Mouse (Mus musculus): Measurements from ENCODE around the gene Psmd12. TPM values are rescaled to one million over a fixed set of nuclear protein-coding genes. Genes with fewer than 3 reads are reported as not detected.
"Not testable (repeated sequence)": the region's sequence is repeated elsewhere in the genome, so short reads cannot be mapped to it uniquely, and the experiment has no call there.

Gene Psmd12
- polyA plus RNA-seq, 2 experiments, result 45.6 to 103 TPM

DNA sequence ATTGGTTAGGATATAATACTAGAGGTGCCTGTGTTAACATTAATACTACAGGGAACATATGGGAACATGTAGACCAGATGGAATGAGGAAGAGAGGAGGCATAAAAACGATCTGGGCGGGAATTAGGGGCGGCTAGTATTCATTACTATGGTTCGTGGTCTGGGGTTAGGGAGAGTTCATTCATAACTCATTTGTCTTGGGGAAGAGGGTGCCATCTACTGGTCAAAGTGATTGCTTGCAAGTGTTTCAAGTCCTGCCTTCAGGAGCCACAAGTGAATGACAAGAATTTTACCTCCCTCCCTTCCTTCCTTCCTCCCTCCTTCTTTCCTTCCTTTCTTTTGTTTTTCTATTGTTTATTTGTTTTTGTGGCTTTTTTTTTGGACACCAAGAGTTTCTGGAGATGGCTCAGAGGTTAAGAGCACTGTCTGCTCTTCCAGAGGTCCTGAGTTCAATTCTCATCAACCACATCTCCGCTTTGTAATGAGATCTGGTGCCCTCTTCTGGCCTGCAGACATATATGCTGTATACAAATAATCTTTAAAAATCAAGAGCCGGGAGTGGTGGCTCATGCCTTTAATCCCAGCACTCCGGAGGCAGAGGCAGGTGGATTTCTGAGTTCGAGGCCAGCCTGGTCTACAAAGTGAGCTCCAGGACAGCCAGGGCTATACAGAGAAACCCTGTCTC, 6.0 kb upstream of the Psmd12 start:
- H3K9me3 ChIP-seq (ENCODE audit: control insufficient read depth, low read length), result no peaks in the 10 kb centered on the region
- H3K27ac ChIP-seq, result no peak overlapping the region
- H3K4me2 ChIP-seq (ENCODE audit: low read depth), result no peak overlapping the region
- H3K9ac ChIP-seq (replicated peaks), result no peak overlapping the region
- no peaks in the 10 kb centered on the region for H3K36me3 ChIP-seq (replicated peaks; ENCODE audit: control insufficient read depth, insufficient read depth, low read depth)
- WGBS (ENCODE audit: insufficient replicate concordance), result 11% methylated on average over 8 of the region's 8 CpGs
- DNase-seq (ENCODE audit: low read depth in 3 of 3, low spot score in 3 of 3), result peak; percentile 80 to 87 (median 83)
- no peaks in the 10 kb centered on the region for H3K27me3 ChIP-seq (ENCODE audit: control insufficient read depth, insufficient read depth, low read length)
- no peak overlapping the region for H3K4me3 ChIP-seq (ENCODE audit: insufficient read depth in 1 of 2, low read depth in 2 of 2, low read length in 2 of 2)
- no peak for ATAC-seq (ENCODE audit: insufficient read depth)
- TF ChIP-seq CTCF (IDR thresholded peaks at IDR 0.05; ENCODE audit: low read depth) (peak; percentile 89), EP300 (IDR thresholded peaks at IDR 0.05; ENCODE audit: low read depth) (no peak)
- peaks cover 4 to 10% of the 10 kb centered on the region in 2 experiments for H3K4me1 ChIP-seq (replicated peaks; ENCODE audit: control insufficient read depth in 2 of 2, insufficient read depth in 2 of 2, low read length in 1 of 2)

DNA sequence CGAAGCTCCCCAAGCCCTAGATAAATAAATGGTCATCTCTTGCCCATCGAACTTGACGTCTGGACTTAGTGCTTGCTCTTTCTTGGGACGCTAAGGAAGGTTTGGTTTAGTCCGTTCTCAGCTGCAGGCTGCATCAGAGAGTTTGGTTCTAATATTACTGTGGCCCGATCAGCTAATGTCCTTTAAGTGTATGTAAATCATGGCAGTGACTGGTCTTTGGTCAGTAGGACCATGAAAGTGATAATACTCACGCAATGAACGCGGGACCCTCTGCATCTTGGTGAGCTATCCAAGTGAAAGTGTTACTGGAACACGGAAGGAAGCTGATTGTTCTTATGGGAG, 549 bp downstream of the Psmd12 start:
- ATAC-seq (ENCODE audit: insufficient read depth), result no peak
- H3K27me3 ChIP-seq (ENCODE audit: control insufficient read depth, insufficient read depth, low read length), result no peaks in the 10 kb centered on the region
- under 1% methylated on average over 10 of the region's 10 CpGs for WGBS (ENCODE audit: insufficient replicate concordance)

DNA sequence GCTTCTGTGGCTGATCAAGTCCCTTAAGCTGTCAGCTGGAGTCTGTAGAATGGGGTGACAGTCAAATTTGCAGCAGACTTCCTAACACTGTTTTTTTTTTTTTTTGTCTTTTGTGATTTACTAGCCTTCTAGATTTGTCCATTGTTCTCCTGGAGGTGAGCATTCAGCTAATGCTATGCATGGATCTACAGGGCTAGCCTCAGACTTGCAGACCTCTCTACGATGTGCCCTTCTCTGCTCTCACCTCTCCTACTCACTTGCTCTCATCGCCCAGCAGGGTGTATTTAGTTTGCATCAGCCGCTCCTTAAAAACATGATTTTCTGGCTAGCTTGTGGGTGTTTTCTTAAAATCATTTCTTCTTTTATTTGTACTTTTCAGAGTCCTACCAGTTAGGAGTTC, 5.1 kb downstream of the Psmd12 start:
- no peak overlapping the region for H3K9ac ChIP-seq (replicated peaks)
- H3K27ac ChIP-seq, result no peak overlapping the region
- 83% methylated on average over 3 of the region's 3 CpGs for WGBS (ENCODE audit: insufficient replicate concordance)
- no peak for DNase-seq (ENCODE audit: low read depth in 3 of 3, low spot score in 3 of 3)
- TF ChIP-seq CTCF (IDR thresholded peaks at IDR 0.05; ENCODE audit: low read depth) (no peak), EP300 (IDR thresholded peaks at IDR 0.05; ENCODE audit: low read depth) (no peak)
- H3K36me3 ChIP-seq (replicated peaks; ENCODE audit: control insufficient read depth, insufficient read depth, low read depth), result peaks cover 34% of the 10 kb centered on the region
- no peaks in the 10 kb centered on the region for H3K27me3 ChIP-seq (ENCODE audit: control insufficient read depth, insufficient read depth, low read length)
- H3K9me3 ChIP-seq (ENCODE audit: control insufficient read depth, low read length), result no peaks in the 10 kb centered on the region
- ATAC-seq (ENCODE audit: insufficient read depth), result no peak
- peaks cover 9 to 15% of the 10 kb centered on the region in 2 experiments for H3K4me1 ChIP-seq (replicated peaks; ENCODE audit: control insufficient read depth in 2 of 2, insufficient read depth in 2 of 2, low read length in 1 of 2)
- H3K4me3 ChIP-seq (ENCODE audit: insufficient read depth in 1 of 2, low read depth in 2 of 2, low read length in 2 of 2), result no peak overlapping the region
- H3K4me2 ChIP-seq (ENCODE audit: low read depth), result no peak overlapping the region

More for the DNA sequence above, 549 bp downstream of the Psmd12 start:
- Histone ChIP-seq H3K4me1 (replicated peaks; ENCODE audit: control insufficient read depth in 2 of 2, insufficient read depth in 2 of 2, low read length in 1 of 2) (peaks cover 9 to 15% of the 10 kb centered on the region in 2 experiments), H3K9ac (replicated peaks) (peak overlapping the region; percentile 91), H3K4me3 (ENCODE audit: insufficient read depth in 1 of 2, low read depth in 2 of 2, low read length in 2 of 2) (peak overlapping the region; percentile 74 to 84), H3K27ac (peak overlapping the region; percentile 46), H3K4me2 (ENCODE audit: low read depth) (peak overlapping the region; percentile 85), H3K36me3 (replicated peaks; ENCODE audit: control insufficient read depth, insufficient read depth, low read depth) (no peaks in the 10 kb centered on the region; the same call in 1 of the 2 replicates), H3K9me3 (ENCODE audit: control insufficient read depth, low read length) (no peaks in the 10 kb centered on the region)
- TF ChIP-seq EP300 (IDR thresholded peaks at IDR 0.05; ENCODE audit: low read depth) (no peak), CTCF (IDR thresholded peaks at IDR 0.05; ENCODE audit: low read depth) (no peak)
- DNase-seq (ENCODE audit: low read depth in 3 of 3, low spot score in 3 of 3), result no peak

DNA sequence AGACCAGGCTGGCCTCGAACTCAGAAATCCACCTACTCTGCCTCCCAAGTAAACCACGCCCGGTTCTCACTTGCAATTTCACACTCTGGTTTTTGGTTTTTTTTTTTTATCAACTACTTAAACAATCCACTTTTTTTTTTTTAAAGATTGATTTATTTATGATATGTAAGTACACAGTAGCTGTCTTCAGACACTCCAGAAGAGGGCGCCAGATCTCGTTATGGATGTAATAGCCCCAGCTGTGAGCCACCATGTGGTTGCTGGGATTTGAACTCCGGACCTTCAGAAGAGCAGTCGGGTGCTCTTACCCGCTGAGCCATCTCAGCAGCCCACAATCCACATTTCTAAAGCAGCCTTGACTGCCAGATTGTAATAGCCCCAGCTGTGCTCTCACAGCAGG, 23.5 kb downstream of the Psmd12 start:
- peaks cover 3% of the 10 kb centered on the region for H3K36me3 ChIP-seq (replicated peaks; ENCODE audit: control insufficient read depth, insufficient read depth, low read depth)
- H3K27ac ChIP-seq, result no peak overlapping the region
- no peak for ATAC-seq (ENCODE audit: insufficient read depth)
- TF ChIP-seq CTCF (IDR thresholded peaks at IDR 0.05; ENCODE audit: low read depth), result peak; percentile 43
- TF ChIP-seq EP300 (IDR thresholded peaks at IDR 0.05; ENCODE audit: low read depth), result no peak
- no peaks in the 10 kb centered on the region for H3K9me3 ChIP-seq (ENCODE audit: control insufficient read depth, low read length)
- H3K4me2 ChIP-seq (ENCODE audit: low read depth), result no peak overlapping the region
- WGBS (ENCODE audit: insufficient replicate concordance), result 75% methylated on average over 8 of the region's 8 CpGs
- DNase-seq (ENCODE audit: low read depth in 3 of 3, low spot score in 3 of 3), result no peak
- no peak overlapping the region for H3K4me3 ChIP-seq (ENCODE audit: insufficient read depth in 1 of 2, low read depth in 2 of 2, low read length in 2 of 2)
- no peaks in the 10 kb centered on the region for H3K4me1 ChIP-seq (replicated peaks; ENCODE audit: control insufficient read depth in 2 of 2, insufficient read depth in 2 of 2, low read length in 1 of 2)
- no peak overlapping the region for H3K9ac ChIP-seq (replicated peaks)
- H3K27me3 ChIP-seq (ENCODE audit: control insufficient read depth, insufficient read depth, low read length), result no peaks in the 10 kb centered on the region

DNA sequence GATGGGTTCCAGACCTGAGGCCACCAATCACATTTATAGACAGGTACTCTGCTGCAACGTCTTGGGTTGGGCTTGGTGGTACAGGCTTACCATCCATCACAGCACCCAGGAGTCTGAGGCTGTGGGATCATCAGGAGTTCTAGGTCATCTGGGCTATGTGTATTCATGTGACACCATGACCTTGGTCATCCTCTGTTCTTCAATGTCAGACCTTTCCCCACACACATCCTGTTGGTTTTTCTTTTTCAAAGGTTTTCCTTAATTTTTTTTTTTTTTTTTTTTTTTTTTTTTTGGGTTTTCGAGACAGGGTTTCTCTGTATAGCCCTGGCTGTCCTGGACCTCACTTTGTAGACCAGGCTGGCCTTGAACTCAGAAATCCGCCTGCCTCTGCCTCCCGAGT, 25.1 kb downstream of the Psmd12 start:
- H3K4me2 ChIP-seq (ENCODE audit: low read depth); H3K36me3 ChIP-seq (replicated peaks; ENCODE audit: control insufficient read depth, insufficient read depth, low read depth); ATAC-seq (ENCODE audit: insufficient read depth); H3K9me3 ChIP-seq (ENCODE audit: control insufficient read depth, low read length); H3K27me3 ChIP-seq (ENCODE audit: control insufficient read depth, insufficient read depth, low read length); H3K27ac ChIP-seq; H3K4me1 ChIP-seq (replicated peaks; ENCODE audit: control insufficient read depth in 2 of 2, insufficient read depth in 2 of 2, low read length in 1 of 2); H3K4me3 ChIP-seq (ENCODE audit: insufficient read depth in 1 of 2, low read depth in 2 of 2, low read length in 2 of 2); H3K9ac ChIP-seq (replicated peaks); DNase-seq (ENCODE audit: low read depth in 3 of 3, low spot score in 3 of 3): not testable (repeated sequence)
- 72% methylated on average over 3 of the region's 4 CpGs for WGBS (ENCODE audit: insufficient replicate concordance)
